Mouse (Mus musculus) common myeloid progenitor, adult 5-6 weeks (primary cell): ENCODE results near the gene Nacc2. TPM values are rescaled to one million over a fixed set of nuclear protein-coding genes. Genes with fewer than 3 reads are reported as not detected.

Experiments used
- ATAC-seq: replicated peaks from 2 replicates; pipeline ENCODE4 v1.8.0; 2016; ENCODE audit warnings: low read depth, mild to moderate bottlenecking, moderate TSS enrichment, inconsistent platforms; ENCODE audit not compliant: poor library complexity, severe bottlenecking
- total RNA-seq: library from RNA; stranded (forward); fragments of 200-1000, 187-1606 nt; gene quantifications from 2 replicates; pipeline ENCODE4 v1.2.3, GENCODE M21; 2017

Gene Nacc2
- total RNA-seq, 1 experiment from 2014 or later: 4.1 TPM

DNA sequence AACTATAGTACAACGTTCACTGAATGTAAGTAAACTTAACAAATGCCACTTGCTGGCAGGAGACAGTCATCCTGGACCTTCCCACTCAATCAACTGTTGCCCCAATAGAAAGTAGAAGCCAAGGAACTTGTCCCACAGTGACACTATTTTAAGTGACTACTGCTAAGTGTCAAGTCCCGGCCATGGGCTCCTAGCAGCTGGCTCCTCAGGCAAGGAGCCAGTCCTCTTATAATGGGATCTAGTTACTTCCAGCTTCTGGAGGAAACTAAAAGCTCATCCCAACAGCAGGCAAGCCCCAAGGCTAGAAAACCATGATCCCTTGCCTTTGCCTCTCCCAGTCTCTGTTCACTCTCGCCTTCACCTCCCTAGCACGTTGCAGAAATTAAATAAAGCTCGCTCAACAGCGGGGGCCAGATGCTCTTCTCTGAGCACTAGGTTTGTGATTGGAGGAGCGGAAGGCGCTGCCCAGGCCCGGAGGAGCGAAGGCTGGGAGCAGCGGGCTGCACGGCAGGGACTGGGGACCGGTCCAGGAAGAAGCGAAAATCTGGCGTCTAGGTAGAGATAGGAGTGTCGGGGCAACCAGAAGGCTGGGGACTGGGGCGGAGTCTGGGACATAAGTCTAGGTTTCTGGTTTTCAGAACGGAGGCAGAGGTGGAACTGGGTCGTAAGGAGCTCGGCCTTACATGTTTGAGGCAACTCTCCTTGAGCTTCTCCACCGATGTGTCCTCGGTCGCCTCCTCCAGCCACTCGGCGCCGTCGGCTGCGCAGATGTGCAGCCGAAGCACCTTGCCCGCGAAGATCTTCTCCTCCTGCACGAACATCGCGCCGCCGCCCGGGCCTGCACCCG is 102.1 kb downstream of the Nacc2 start:
- ATAC-seq: peak; percentile 37; the same call in 1 of the 2 replicates

DNA sequence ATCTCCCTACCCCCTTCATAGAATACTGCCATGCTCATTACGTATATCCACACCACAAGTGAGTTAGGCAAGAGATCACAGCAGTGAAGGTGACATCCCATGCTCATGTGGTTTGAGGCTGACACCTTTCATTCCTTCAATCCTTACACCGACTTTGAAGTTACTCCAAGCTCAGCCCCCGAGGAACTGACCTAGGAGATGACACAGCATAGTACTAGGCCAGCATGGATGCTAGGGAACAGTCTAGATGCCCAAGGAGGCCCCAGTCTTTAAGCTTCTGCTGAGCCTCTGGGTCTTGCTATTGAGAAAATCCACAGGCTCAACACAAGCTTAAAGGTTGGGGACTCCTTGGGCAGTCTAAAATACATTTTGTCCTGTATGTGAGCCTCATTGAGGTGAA is 103.1 kb downstream of the Nacc2 start:
- no peak for ATAC-seq

DNA sequence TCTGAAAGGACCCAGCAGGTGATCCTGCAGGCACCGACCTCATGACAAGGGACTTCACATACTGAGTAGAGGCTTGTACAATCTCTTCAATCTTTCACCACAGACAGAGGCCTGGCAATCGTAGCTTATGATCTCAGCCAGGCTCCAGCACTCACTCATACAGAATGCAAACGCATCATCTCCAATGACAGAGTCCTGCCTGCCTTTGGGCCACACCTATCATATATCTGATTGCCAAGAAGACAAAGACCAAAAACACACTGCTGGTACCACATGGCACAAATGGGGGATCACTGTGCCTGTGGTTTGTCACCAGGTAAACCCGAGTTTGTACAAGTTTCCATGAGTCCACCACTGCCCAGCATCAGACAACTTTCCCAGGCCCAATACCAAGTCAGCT is 105.7 kb downstream of the Nacc2 start:
- ATAC-seq: no peak

DNA sequence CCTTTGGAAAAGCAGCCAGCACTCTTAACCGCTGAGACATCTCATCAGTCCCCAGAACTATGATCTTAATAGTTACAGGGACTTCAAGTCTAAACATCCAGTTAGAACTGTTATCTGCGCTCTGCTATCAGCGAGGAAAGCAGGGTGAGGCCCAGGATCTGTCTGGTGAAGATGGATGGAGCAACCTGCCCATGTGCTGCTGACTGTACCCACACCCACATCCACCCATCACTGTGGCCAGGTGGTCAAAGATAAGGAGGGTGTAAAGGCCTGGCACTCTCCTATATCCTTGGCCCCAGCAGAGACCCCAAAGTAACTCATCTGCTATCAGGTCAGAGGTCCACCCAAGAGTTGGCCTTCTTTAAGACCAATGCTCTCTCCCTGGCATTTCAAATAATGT is 109.3 kb downstream of the Nacc2 start:
- peak; percentile 56 for ATAC-seq

DNA sequence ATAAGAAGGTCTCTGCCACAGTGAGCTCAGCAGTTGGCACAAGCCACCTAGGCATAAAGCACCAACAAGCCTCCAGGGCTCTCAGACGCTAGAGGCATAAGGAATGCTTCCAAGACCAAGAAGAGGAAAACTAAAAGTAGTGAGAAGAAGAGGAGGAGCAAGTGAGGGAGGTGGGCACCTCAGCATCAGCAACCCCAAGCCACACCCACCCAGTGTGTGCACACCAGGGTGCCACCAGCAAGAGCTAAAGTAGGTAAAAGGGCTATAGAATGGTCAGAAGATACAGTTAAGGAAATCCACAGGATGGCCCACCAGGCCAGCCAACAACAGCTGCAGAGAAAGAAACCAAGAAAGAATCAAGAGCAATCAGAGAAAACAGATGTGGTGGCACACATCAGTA is 111.6 kb downstream of the Nacc2 start:
- no peak for ATAC-seq

Other genes with a start within 250 kb of the Nacc2 start
- gene Camsap1, start 139.9 kb downstream of the Nacc2 start, total RNA-seq: 46.6 and 58.5 TPM in 2 replicates
- gene Ubac1, start 101.5 kb downstream of the Nacc2 start, total RNA-seq: 69.9 and 79.7 TPM in 2 replicates
- not detected in 2 replicates for gene Lhx3, start 85.1 kb upstream of the Nacc2 start, total RNA-seq
- 5.4 and 6.9 TPM in 2 replicates for gene Qsox2, start 114.3 kb upstream of the Nacc2 start, total RNA-seq
- gene Ccdc187, start 171.3 kb upstream of the Nacc2 start, total RNA-seq: not detected in 2 replicates
- 14.4 and 23.8 TPM in 2 replicates for gene Gpsm1, start 192.3 kb upstream of the Nacc2 start, total RNA-seq
- gene Dnlz, start 228.9 kb upstream of the Nacc2 start, total RNA-seq: 7.1 and 9.1 TPM in 2 replicates
- 41.9 and 46.4 TPM in 2 replicates for gene Card9, start 237.7 kb upstream of the Nacc2 start, total RNA-seq